Mouse (Mus musculus): Measurements from ENCODE around the gene Wdr86.
"Not testable (repeated sequence)": the region's sequence is repeated elsewhere in the genome, so short reads cannot be mapped to it uniquely, and the experiment has no call there.

The Wdr86 gene

DNA sequence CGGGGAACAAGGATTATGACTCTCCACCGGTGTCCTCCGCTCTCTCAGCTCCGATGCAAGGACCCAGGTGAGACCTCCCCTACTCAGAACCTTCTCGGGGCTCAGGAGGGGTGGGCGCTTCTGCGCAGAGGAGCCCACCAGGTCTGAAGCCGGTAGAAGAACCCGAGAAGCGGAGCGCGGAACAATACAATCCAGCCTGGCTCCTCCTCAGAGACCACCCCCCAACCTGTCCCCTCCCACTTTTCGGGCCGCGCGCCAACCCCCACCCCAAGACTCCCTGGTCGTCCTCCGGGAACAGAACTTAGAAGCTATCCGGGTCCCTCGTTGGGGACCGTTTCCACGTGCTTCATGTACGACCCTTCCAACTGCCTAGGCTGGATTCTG is at the start of gene Wdr86:
Wdr86 (minus strand) TSS at position 240 of the 384 bp plus-strand sequence.
- DNase-seq (ENCODE audit: low spot score): no peak

DNA sequence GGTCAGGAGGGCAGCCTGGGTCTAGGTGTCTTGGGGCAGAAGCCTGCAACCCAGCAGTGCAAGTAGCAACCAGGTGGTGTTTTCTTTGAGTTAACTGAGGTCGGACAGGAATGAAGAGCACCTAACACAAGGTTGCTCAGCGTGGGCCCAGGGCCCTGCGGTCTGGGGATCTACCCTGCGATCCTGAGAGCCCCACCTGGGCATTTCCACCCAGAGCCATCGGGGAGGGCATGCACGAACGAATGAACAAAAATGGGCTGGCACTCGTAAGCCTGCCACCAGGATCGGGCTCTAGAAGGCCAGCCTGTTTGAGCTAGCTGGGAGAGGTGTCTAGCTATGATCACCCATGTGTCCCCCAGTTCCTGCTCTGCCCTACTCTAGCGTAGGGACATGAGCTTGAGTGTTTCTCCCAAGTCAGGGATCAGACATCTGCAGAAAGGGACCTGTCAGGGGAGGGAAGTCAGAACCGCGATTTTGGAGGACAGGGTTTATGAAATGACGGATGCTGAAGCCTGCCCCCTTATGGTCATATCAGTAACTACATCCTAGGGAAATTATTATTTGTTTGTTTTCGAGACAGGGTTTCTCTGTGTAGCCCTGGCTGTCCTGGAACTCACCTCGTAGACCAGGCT is 49.5 kb upstream of the Wdr86 start:
- peak; percentile 20 for DNase-seq (ENCODE audit: low spot score)

DNA sequence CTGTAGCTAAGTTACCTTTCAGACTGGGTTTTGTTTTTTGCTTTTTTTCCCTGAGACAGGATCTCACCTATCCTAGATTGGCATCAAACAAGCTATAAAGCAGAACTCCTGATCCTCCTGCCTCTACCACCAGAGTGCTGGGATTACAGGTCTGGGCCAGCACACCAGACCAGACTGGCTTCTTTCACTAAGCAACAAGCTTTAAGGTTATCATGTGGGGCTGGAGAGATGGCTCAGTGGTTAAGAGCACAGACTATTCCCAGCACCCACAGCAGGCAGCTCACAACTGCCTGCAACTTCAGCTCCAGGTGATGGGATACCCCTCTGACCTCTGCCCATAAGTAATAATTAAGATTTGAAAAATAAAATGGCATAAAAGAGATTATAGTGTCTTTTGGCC is 48.8 kb upstream of the Wdr86 start:
- no peak for DNase-seq (ENCODE audit: low spot score)

DNA sequence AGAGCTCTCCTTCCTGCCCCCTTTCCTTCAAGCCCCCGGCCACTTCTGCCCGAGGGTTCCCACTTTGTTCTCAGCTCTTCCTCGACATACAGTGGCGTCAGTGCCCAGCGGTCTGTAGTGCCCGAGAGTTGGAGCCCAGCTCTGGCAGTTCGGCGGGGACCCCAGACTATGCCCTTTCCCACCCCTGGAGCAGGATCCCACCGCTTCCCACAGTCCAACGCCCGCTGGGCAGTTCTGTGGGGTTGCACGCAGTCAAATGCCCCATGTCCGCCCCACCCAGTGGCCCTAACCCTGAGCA is 48.3 kb upstream of the Wdr86 start:
- DNase-seq (ENCODE audit: low spot score): no peak

DNA sequence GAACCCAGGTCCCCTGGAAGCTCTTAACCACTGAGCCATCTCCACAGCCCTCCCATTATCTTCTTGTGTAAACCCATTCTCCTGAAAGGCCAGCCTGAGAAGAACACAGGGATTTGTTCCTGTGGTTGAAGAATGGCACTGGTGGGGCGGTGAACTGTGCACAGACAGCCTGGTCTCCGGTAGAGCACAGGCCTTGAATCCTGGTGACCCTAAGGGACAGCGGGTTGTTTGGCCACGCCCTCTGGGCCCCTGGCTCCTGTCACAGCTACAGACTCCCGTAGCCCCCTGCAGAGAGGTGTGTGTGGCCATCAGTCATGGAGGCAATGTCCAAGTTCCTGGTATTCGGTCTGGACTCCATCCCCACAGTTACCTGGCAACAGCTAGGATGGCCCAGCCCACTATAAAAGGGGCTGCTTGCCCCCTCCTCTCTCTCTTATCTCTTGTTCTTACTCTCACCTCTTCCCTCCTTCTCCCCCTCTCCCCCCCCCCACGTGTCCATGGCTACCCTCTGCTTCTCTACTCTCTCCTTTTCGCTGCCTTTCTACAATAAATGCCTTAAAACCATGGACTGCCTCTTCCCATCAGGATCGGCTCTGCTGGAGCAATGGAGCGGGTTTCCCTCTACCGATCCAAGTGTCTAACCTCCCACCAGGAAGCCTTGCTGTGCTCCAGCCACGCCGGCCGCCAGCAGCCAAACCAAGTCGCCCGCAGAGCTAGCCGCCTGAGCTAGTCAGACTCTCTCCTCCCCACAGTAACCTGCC is 47.7 kb upstream of the Wdr86 start:
- DNase-seq (ENCODE audit: low spot score): no peak

DNA sequence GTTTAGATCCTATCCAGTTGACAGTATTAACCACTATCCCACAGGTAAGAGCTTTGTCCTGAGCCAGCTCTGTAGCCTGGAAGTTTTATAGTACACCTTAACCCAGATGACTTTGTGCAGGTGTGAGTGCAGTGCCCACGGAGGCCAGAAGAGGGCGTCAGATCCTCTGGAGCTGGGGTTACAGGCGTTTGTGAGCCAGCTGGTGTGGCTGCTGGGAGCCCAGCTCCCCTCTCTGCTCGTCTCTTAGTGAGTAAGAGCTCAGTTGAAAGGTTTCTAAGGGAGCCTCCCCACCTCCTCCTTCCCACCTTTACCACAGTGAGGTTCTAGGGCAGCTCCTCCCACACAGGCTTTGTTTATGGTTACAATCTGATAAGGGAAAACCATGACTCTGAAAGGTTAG is 46.2 kb upstream of the Wdr86 start:
- DNase-seq (ENCODE audit: low spot score): no peak

DNA sequence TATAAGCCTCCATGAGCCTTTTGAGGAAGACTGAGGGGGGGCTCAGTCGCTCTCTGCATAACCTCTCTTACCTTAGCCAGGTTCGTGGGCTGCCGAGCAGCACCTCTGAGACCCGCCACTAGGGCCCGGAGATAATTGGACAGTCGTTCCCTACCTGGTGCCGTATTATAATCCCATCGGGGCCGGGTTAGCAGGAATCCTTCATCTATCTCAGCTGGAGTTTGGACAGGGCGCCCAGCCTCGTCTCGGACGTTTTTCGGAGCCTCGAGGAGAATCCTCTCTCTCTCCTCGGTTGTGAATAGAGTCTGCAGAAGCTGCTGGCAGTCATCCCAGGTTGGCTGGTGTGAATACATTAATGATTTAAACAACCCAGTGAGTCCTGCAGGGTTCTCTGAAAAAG is 44.0 kb upstream of the Wdr86 start:
- not testable (repeated sequence) for DNase-seq (ENCODE audit: low spot score)

DNA sequence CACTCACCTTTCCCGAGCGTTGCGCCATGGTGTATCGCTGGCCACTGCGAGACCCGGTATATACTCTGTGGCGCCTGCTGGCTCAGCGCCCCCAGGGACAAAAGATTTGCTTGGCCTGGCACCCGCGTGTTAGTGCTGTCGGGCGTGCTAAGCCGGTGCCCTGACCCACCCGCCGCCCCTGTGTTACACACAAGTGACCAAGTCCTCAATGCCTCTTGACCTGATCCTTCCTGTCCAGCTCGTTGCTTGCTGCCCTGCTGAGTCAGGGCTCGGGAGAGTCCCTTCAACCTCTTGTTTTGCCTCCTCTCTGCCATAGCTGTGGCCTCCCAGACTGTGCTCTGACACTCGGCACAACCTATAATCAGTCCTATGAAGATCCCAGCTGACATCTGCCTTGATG is 27.3 kb upstream of the Wdr86 start, which contains the start of gene Crygn:
Crygn (minus strand) TSS at position 193 of the 400 bp plus-strand sequence.
- no peak for DNase-seq (ENCODE audit: low spot score)

DNA sequence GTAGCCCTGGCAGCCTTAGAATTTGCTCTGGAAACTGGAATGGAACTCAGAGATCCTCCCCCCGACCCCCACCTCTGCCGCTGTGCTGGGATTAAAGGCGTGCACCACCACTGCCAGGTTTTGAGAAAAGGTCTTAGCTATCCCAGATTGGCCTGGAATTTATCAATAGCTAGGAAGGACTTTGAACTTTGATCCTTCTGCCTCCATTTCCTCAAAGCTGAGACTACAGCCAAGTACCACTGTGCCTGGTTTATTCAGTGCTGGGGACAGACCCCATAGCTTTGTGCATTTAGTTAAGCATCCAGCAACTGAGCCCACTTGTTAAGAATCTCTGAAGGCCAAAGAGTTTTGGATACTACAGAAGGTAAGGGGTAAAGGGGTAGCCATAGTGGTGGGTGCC is 26.4 kb upstream of the Wdr86 start:
- no peak for DNase-seq (ENCODE audit: low spot score)

DNA sequence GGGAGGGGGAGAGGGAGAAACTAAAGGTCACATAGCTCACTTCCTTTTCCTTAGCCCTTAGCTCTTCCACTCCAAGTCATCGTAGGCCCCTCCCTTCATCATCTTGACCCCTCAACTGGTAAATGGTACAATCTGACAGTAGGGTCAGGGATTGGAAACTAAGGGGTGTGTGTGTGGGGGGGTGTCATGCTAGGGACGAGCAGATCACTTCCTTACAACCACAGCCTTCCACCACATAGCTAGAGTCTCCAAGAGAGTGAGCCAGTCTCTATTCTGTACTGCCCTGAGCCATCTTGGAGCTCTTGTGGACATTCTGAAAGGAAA is 21.6 kb upstream of the Wdr86 start:
- no peak for DNase-seq (ENCODE audit: low spot score)

DNA sequence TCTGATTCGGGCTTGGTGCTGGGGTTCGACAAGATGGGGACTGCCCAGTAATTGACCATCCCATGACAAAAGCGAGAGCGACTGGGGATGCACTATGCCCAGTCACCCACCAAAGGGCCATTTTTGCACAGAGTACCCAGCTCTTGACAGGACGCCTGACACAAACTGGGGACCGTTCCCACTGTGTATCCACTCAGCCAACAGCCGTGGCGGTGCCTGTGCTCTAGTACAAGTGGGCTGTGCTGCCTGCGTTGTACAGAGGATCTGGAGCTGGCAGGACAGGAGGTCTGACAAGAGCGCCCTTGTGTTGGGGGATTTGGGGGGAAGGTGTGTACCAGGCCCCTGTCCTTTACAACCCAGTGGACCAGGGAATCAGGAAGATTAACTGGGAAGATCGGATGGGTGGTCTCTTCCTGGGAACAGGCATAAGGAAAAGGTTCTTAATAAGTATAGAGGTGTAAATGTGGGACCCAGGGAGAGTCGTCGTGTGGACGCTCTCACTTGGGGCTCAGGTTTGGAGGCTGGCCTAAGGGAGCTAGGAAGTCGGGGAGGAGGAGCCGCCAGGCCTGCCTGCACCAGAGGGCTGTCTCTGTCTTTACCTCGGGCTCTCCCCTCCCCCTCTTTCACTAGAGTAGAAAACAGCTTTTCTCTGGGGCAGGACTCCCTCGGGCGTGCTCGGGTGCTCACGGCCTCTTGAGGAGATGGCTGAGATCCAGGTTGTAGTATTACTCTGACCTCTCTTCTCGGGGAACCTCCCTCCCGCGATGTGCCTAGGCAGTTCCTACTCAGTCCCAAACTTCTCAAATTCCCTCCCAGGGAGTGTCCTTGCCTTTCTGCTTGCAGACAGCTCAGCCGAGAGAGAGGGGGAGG is 21.0 kb upstream of the Wdr86 start:
- no peak for DNase-seq (ENCODE audit: low spot score)

DNA sequence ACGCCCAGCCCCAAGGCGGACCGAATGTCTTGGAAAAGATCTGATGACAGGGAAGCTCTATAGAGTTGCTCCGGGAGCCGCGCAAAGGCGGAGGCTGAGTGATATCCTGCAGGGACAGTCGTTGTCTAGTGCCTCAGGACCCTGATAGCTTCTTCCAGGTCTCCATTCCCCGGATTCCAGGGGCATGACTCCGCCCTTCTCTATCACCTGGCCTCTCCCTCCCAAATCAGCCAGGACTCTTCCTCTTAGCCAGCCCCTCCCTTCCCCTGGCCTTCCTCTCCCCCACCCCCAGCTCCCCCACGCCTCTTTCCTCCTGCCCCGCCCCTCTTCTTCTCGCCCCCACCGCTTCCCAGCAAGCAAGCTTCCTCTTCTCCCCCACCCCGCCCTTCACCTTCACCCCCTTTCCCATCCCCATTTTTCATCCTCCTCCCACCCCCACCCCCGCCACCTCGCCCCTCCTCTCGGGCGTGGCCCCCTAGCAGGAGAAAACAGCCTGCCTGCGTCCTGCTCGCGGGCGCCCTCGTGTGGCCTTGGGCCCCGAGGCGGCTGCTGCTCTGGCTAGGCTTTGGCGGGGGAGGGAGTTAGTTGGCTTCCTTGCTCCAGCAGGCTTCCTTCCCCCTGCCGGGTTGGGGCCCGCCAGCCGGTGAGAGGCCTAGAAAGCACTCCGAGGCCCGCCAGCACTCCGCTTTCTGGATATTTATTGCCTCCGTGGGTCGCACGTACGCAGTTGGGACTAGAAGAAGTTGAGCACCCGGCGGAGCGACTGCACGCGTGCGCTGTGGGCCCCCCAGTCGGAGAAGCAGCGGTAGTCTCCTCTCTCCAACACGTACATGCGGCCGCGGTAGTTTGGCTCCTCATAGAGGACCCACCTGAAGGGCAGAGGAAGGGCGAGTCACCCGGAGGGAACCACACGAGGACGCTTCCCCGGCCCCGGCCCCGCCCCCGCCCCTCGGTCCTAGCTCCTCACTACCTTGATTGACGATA is 20.1 kb upstream of the Wdr86 start:
- DNase-seq (ENCODE audit: low spot score): peak; percentile 65

DNA sequence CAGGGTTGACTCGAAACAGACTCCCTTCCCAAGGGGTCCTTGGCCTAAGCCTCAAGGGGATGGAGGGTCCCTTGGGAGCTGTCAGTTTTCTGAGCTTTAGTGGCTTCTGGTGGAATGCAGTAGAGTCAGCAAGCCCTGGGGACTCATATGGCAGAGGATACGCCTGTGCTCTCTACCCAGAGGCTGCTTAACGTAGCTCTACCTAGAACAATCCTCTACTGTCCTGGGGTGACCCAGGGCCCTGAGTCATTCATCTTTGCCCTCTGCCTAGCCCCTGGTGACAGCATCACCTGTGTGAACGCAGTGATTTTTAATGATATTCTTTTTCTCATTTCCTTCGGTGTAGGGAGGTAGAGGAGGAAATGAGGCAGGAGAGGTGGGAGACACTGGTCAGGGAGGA is 19.2 kb upstream of the Wdr86 start:
- no peak for DNase-seq (ENCODE audit: low spot score)

DNA sequence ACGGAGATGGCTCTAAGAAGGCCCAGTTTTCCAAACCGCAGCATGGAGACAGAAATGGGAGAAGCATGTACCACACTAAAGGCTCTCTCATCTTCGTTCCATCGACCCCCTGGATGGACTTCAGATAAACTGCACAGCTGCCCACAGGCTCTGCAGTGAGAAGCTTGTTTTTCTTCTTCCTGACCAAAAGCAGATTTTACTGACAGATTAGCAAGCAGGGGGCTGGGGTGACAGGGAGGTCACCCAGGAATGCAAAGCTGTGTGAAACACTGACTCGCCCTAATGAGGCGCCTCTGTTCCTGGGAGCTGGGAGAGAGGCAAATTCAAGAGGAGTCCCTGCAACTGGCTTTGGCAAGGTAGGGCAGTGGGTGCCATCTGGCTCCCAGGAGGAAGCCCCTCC is 17.0 kb upstream of the Wdr86 start:
- no peak for DNase-seq (ENCODE audit: low spot score)

DNA sequence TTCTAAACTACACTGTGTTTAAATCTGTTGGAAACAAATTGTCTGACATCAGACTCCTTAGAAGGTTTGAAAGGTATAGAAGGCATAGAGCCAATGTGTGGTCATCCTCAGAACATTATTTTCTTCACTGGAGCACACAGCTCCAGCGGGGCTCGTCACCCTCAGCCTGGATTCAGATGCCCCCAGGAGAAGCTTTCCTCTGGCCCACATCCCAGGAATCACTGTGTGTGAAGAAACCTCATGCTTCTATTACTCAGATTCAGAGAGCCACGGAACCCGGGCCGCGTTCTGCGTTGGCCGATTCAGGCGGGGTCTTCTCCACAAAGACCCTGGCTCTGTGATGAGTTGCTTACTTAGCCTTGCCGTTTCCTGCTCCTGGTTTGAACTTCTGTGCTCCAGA is 13.4 kb upstream of the Wdr86 start:
- no peak for DNase-seq (ENCODE audit: low spot score)

DNA sequence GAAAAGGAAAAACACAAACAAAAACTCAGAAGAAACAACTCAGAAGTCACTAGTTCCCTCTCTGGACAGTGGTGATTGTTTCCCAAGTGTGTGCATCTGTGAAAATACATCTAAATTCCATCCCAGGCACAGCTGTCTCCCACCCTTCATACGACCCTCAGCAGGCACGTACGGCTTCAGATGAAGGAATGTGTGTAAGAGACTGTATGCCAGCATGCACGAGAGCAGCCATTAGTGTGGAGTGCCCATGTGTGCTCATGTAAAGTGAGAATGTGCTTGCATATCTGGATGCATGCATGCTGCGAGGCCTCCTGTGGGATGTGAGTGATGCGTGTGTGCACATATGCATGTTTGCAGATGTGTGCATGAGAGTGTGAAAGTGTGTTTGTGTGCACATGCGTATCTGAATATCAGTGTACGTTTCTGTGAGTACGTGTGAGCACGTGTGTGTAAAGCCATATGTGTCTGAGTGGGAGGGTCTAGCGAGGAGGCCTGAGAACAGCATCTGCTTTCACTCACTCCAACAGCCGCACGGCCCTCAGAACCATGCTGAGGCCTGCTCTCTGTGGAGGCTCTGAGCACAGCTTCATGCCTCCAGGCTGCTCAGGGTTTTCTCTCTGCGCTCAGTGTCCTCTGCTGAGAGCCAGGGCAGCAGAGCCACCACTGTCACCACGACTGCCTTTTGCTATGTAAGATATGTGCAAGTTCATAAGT is 10.8 kb upstream of the Wdr86 start:
- no peak for DNase-seq (ENCODE audit: low spot score)

DNA sequence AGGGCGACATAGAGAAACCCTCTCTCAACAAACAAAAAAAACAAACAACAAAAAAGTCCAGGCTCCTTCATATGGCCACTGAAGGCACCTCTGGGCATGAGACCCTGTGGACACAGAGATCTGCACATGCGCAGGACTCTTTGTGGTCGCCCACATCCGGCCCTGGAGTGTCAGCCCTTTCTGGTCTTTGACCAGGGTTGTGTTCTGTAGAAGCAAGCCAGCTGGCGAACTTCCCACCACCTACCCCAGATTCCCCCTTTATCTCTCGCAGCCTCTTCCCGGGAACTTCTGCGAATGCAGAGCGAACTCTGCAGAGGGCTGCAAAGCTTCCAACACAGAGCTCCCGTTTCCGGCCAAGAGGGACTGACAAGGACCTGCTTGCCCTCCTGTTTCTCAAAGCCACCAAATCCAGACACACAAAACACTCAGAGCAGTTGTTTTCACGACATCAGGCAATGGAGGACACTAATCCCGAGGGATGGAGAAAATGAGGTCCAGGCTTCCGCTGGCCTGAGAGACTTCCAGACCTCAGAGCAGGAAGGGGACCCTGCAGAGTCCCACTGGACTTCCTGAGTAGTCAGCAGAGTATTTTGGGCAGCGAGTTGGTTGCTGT is 8.7 kb upstream of the Wdr86 start:
- DNase-seq (ENCODE audit: low spot score): no peak

DNA sequence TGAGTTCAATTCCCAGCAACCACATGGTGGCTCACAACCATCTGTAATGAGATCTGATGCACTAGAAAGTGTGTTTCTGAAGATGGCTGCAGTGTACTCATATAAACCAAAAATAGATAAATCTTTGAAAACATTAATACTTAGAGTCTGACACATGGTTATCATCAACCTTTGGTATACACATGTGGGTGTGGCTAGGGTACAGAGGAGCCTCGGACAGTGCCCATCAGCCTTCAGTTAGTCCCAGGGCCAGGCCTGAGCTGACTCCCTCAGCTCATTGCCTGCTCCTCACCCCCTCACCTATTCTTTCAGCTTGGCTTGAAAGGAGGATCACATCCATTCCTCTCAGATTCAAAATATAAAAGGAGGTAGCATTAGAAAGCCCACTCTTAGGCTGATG is 8.0 kb upstream of the Wdr86 start:
- DNase-seq (ENCODE audit: low spot score): no peak

DNA sequence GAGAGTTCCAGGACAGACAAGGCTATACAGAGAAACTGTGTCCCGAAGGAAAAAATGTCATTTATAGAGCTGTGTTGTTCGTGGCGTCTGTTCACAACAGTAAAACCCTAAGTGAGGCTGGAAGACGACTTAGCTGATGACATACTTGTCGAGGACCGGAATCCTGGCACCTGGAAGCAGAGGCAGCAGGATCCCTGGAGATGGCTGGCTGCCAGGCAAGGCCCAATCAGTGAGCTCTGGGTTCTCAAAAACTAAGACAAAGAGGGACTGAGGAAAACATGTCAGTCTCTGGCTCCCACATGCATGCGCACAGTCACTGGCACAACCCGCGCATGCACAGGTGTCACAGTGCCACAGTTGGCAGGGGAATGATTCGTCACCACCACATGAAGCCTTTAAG is 7.1 kb upstream of the Wdr86 start:
- DNase-seq (ENCODE audit: low spot score): no peak

DNA sequence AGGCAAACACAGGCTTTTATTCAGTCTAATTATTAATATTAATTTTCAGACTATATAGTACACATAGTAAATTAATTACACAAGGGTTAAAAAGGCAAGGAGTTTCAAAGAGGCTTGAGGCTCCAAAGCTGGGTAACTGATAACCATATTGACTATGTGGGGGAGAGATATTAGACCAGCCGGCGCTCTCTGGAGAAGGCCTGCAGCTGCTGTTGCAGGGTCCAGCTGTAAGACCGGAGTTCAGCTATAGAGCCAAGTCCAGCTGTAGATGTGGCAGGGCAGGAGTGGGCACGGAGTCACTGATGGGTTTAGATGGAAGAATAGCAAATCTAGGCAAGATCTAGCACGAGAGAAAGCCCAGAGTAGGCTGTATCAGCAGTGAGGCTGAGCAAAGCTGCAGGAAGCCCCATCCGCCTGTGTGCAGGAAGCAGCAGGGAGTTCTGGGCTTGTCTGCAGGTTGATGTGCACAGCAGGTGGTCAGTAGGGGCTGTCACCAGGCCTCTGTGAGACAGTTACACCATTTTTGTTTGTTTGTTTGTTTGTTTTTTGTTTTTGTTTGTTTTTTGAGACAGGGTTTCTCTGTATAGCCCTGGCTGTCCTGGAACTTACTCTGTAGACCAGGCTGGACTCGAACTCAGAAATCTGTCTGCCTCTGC is 3.4 kb upstream of the Wdr86 start:
- no peak for DNase-seq (ENCODE audit: low spot score)
